Mouse (Mus musculus): ENCODE results near the gene Them5.
A peak's percentile ranks its signal among the peaks of the same experiment; 100 is the strongest.

- TF ChIP-seq POLR2A (IDR thresholded peaks at IDR 0.05; ENCODE audit: low read depth, low read length): no peak
- peak; percentile 62 for TF ChIP-seq CTCF (conservative IDR thresholded peaks at IDR 0.05; ENCODE audit: insufficient read depth, insufficient read length, low read depth, low read length)
These were observed 13.2 kb upstream of the Them5 start for GRCm38 (mm10) chr3:94328681-94329080.
